ENCODE assay signal across 19 mouse cellular contexts in genomic region chrX:102041562-102041961, GRCm38 (mm10). TPM values are rescaled to one million over a fixed set of nuclear protein-coding genes. Genes with fewer than 3 reads are reported as not detected.
DNase-seq lines count a peak whose midpoint lies in the region; TF ChIP-seq lines count a peak whose summit lies in the region.
"Had no signal": no experiment of that assay in that cellular context is flagged by ENCODE, and none has a peak within 500 bp of the region (broad histone marks: within the 10 kb centered on the region; RNA-seq: fewer than 3 reads in every experiment).

No protein-coding gene starts in this region.

- peak; percentile 67 for DNase-seq in heart, adult 11 months
- DNase-seq in heart, postnatal 25 days (ENCODE audit: low spot score) = no peak
- peak; percentile 24 for DNase-seq in brain, embryonic 14.5 days (ENCODE audit: low read depth)
- DNase-seq in cerebellum, adult 2 months = peak; percentile 31 to 71
- DNase-seq in right cerebral cortex, adult 18-20 months = no peak
- DNase-seq in left cerebral cortex, postnatal 10 days (ENCODE audit: extremely low spot score in 1 of 2, low spot score in 2 of 2) = no peak
- DNase-seq: adrenal gland, postnatal 10 days; gastrocnemius, adult 2 months; gastrocnemius, postnatal 25 days; heart, postnatal 4 days; kidney, adult 11 months; kidney, adult 9 months had no signal

- no peak for TF ChIP-seq CTCF in brain, embryonic 14.5 days (IDR thresholded peaks at IDR 0.05; ENCODE audit: borderline replicate concordance, extremely low read depth, insufficient read depth, insufficient read length)
- TF ChIP-seq CTCF in cerebellum, adult 2 months (IDR thresholded peaks at IDR 0.05; ENCODE audit: borderline replicate concordance, insufficient read depth, low read depth, low read length) = no peak

- no peak for TF ChIP-seq POLR2A in brain, embryonic 14.5 days (IDR thresholded peaks at IDR 0.05; ENCODE audit: borderline replicate concordance, extremely low read depth, insufficient read depth, insufficient read length, poor library complexity, severe bottlenecking)
- no peak for TF ChIP-seq POLR2A in cerebellum, adult 2 months (IDR thresholded peaks at IDR 0.05; ENCODE audit: borderline replicate concordance, insufficient read depth, low read length)

- peaks cover 15% of the 10 kb centered on the region for H3K4me1 ChIP-seq in cerebellum, adult 2 months (ENCODE audit: control insufficient read depth, insufficient read depth, low read length)
- H3K4me1 ChIP-seq: embryonic facial prominence, embryonic 12.5 days; forebrain, embryonic 13.5 days; hindbrain, embryonic 12.5 days had no signal

- no peaks in the 10 kb centered on the region for H3K27me3 ChIP-seq in cerebellum, adult 2 months (ENCODE audit: control insufficient read depth, insufficient read depth, low read length)

- H3K27ac ChIP-seq in cerebellum, adult 2 months (ENCODE audit: insufficient read depth, low read length) = no peak overlapping the region
- peak overlapping the region; percentile 62 for H3K27ac ChIP-seq in macrophage
- H3K27ac ChIP-seq: embryonic facial prominence, embryonic 12.5 days; forebrain, embryonic 13.5 days; gastrocnemius, adult 2 months; heart, embryonic 13.5 days; hindbrain, embryonic 12.5 days; hindbrain, postnatal 0 days had no signal

- intact Hi-C loops in heart, postnatal 25 days (cut with DNase I) = no loop called here
- intact Hi-C loops in left cerebral cortex, postnatal 10 days (cut with DNase I) = no loop called here

- no peak overlapping the region for H3K4me3 ChIP-seq in cerebellum, adult 2 months (replicated peaks; ENCODE audit: insufficient read depth, low read depth, low read length)
- no peak overlapping the region for H3K4me3 ChIP-seq in macrophage (ENCODE audit: inconsistent target)
- H3K4me3 ChIP-seq: embryonic facial prominence, embryonic 12.5 days; forebrain, embryonic 13.5 days; gastrocnemius, adult 2 months; heart, embryonic 13.5 days; hindbrain, embryonic 12.5 days had no signal

- H3K79me2 ChIP-seq in macrophage (ENCODE audit: inconsistent target) = no peaks in the 10 kb centered on the region

- 24% methylated on average over 7 of the region's 7 CpGs for WGBS in cerebellum, adult 2 months
- WGBS in macrophage (ENCODE audit: missing documents) = 89% methylated on average over 7 of the region's 7 CpGs

- no peaks in the 10 kb centered on the region for H3K36me3 ChIP-seq in macrophage (ENCODE audit: inconsistent target)
- H3K36me3 ChIP-seq: embryonic facial prominence, embryonic 12.5 days; G1E; hindbrain, embryonic 12.5 days had no signal

RNA-seq across cellular contexts. Expression of gene Rtl5, which starts 29.5 kb away (rescaled TPM):
- 1 to 10 TPM; 1.4 to 1.8 TPM for total RNA-seq in heart, postnatal 25 days (2021)
- 64.7 and 82.5 TPM in 2 replicates for polyA plus RNA-seq in brain, embryonic 14.5 days (2012; rRNA removed)
- 14.7 and 16.1 TPM in 2 replicates for polyA plus RNA-seq in cerebellum, adult 2 months (2012; rRNA removed)
- 10 to 100 TPM in 19 of 26 experiments, 1 to 10 TPM in 7; 5.0 to 83.3 (median 14.5) TPM for total RNA-seq in macrophage (2018; cell fraction: chromatin; rRNA removed)
- total RNA-seq in macrophage (2018; cell fraction: cytosol; rRNA removed) = 10 to 100 TPM in 20 of 26 experiments, 1 to 10 TPM in 6; 6.2 to 28.4 (median 14.0) TPM
- 10 to 100 TPM in 25 of 26 experiments, 1 to 10 TPM in 1; 8.4 to 57.4 (median 25.4) TPM for total RNA-seq in macrophage (2018; cell fraction: nucleus; rRNA removed)
- polyA plus RNA-seq in macrophage (2018) = 7.6 to 21.8 TPM (median 8.2 TPM) in 3 replicates
- 10 to 100 TPM in 1 of 2 experiments, 1 to 10 TPM in 1; 9.6 to 13.9 TPM for total RNA-seq in left cerebral cortex, postnatal 10 days (2021)
- polyA plus RNA-seq: G1E had no signal

Comparison
In these comparisons a context has a peak if more than half of its experiments do, and no peak if none do; other contexts are left out.
1. DNase-seq: peak in heart, adult 11 months (single experiment), brain, embryonic 14.5 days (single experiment) and cerebellum, adult 2 months (2 of 2); none in heart, postnatal 25 days (single experiment), right cerebral cortex, adult 18-20 months (single experiment) and left cerebral cortex, postnatal 10 days (0 of 2).